Mouse (Mus musculus) testis, postnatal 14 days (tissue): Measurements from ENCODE around the gene Sh3gl2.

Experiments
- DNase-seq: peaks from one replicate; pipeline ENCODE4 v3.0.0; 2021; ENCODE audit warnings: low spot score

Gene Sh3gl2

DNA sequence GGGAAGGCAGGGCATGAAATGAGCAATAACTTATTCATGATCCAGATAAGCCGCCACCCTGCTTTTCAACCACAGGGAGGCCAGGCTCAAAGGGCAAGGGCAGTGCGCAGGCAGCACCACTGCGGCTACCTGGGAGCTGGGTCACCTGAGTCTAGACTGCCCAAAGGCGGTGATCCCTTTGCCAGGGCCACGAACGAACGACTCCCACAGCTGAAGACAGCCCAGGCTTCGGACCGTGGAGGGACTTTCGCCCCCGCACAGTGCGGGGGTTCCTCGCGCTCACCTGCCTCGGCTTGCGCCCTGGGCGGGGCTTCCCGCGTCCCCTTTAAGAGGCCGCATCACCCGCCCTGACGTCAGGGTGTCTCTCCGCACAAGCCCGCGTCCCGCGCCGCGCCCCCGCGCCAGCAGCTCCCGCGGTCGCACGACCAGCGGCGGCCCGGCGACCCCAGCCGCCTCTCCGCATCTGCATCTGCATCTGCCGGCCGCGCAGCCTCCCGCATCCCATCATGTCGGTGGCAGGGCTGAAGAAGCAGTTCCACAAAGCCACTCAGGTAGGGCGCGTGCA, at the start of gene Sh3gl2:
TSS of gene Sh3gl2 (plus strand) at position 56 of the 565 bp plus-strand sequence.
- DNase-seq = peak; percentile 78

GRCm38 (mm10) chr4:85161156-85161555, 43.8 kb upstream of the Sh3gl2 start:
- no peak for DNase-seq

DNA sequence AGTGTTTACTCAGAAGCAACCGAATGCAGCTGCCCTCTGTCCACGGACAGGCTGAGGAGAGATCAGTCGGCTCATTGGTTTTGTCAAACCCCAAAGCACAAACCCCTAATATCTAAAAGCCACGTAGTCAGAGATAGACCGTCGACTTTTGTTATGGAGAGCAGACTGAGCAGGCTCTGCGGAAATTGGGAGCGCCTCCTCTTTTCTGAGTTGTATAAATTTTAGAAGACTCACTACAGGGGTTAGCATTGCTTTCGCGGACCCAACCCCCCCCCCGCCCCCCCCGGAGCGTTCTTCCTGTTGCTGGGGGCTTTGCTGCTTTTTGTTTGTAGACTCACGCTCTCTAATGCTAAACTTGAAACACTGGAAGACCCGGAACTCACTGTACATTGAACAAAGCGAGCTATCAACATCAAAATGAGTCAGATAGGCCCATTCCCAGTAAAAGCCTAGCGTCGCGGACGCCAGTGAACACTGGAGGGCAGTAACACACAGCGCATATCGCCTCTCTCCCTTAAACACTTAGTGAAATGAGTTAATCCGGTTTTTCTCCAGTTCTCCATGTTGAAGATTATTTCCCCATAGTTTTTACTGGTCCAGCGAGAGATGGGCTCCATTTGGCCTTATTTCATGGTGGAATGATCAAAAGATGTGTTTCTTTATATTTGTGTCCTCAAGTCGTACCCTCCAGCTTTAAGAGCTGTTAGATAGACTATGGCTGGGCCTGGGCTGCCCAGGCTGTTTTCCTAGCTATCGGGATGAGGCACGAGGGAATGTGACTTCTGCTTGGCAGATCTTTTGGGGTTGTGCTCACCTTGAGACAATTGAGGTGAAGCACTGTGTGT, 42.2 kb upstream of the Sh3gl2 start:
- peak; percentile 19 for DNase-seq

DNA sequence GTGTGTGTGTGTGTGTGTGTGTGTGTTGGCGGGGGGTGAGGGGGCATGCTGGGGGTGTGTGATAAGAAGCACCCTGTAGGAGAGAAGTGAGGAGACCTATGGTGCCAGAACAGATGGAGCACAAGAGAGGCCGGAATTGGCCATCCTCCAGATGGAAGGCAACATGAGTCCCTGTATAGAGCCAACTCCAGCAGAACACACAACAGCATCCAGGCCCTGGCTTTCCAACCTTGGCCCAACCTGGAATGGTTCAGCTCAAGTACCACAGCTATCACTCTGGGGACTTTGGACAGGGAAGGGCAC, 41.7 kb upstream of the Sh3gl2 start:
- DNase-seq = no peak

DNA sequence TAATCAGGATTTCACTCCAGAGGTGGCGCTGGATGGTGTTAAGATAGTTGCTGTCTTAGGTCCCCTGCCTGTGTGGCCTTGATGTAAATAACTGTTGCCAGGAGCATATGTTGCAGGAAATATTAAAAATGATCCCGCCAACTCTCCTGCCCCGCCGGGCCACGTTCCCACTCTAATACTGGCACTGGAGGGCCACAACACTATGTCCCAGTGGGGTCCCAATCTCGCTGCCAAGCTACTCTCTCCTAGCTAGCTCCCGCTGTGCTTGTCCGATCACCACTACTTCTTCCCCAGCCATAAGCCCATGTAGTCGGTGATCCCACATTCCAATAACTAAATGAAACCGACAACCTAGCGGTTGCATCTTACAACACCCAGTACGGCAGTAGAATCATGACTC, 36.9 kb upstream of the Sh3gl2 start:
- DNase-seq = no peak

GRCm38 (mm10) chr4:85175466-85175865, 29.5 kb upstream of the Sh3gl2 start:
- no peak for DNase-seq

- DNase-seq = no peak
Observed at GRCm38 (mm10) chr4:85178394-85179051, 26.4 kb upstream of the Sh3gl2 start.

- no peak for DNase-seq
Observed at GRCm38 (mm10) chr4:85186011-85186410, 18.9 kb upstream of the Sh3gl2 start.

DNA sequence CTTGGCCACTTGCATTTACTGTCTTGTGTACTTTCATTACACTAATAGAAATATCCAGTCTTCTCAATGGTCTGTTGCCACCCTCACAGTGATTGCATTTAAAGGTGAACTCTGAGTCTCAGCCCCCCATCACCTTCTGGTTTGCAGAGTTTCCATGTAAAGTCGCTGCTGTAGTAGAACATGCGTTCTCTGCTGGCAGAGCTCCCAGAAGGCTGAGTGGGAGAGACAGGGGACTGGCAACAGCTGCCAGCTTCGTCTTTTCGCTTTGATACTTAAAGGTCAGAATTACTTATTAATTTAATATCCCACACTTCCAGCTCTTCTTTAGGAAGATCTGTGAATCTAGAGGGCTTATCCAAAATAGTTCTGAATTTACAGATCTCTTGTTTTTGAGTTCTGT, 8.7 kb upstream of the Sh3gl2 start:
- DNase-seq = peak; percentile 72

DNA sequence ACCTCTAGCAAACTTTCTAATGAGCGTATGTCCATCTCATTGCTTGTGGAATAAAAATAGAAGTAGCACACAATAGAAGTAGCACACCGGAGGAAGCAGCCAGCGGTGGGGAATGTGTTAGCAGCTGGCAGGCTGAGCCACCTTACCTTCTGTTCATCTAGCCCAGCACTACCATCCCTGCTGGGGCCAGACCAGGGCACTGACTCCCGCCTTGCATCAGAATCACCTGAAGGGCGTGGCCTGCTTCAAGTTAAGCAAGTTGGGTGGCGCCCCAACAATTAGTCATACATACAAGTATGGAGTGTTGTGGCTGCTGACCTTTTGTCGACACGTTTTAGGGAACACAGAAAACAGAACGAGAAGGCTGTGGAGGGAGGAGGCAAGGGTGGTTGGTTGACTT, 6.5 kb upstream of the Sh3gl2 start:
- DNase-seq = no peak

DNA sequence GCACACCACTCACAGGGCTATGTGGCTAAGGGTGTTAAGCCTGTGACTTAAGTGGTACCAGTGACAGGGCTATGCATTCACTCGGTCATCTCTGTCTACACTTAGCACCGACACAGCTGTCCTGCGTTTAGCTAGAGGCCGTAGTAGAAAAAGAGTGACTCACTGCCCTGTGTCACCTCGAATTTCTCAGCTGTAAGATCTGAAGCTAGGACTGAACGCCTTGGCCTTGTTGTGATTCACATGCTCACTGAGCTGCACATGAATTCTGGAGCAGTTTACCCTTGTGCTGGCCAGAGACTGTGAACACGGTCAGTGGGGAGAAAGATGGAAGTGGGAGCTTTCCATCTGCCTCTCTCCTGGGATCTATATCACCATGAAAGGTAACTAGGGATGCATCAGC, 2.3 kb upstream of the Sh3gl2 start:
- no peak for DNase-seq

- DNase-seq = peak; percentile 52
Observed at GRCm38 (mm10) chr4:85205636-85206211, 798 bp downstream of the Sh3gl2 start.

- DNase-seq = no peak
Observed at GRCm38 (mm10) chr4:85206675-85207400, 1.9 kb downstream of the Sh3gl2 start.

DNA sequence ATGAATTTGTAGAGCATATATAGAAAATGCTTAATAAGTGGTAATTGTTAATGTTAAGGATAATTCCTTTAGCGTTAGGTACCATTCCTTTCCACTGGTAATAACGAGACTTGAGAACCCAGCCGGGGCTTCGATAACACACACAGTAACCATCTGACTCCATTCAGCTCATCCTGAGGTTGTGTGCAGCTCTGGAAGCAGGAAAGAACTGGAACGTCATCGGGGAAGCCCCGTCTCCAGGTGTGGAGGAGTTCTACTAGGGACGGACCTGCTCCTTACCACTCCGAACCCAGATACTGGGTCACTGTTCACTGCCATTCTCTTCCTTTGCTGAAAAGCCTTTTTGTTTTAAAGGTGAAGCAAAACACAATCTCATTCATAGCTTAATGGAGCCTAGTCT, 2.6 kb downstream of the Sh3gl2 start:
- no peak for DNase-seq

DNA sequence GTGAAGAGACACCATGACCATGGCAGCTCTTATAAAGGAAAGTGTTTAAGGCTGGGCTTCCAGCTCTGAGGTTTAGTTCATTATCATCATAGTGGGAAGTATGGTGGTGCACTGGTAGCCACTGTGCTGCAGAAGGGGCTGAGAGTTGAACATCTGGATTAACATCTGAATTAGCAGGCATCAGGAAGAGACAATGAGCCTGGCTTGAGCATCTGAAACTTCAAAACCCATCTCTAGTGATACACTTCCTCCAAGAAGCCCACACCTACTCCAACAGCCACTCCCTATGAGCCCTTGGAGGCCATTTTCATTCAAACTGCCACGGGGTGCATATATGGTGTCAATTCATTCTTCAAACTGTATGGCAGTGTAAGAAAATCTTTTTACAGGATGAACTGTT, 3.6 kb downstream of the Sh3gl2 start:
- DNase-seq = peak; percentile 0

- DNase-seq = no peak
Observed at GRCm38 (mm10) chr4:85210953-85211352, 6.0 kb downstream of the Sh3gl2 start.

- no peak for DNase-seq
Observed at GRCm38 (mm10) chr4:85217003-85217402, 12.1 kb downstream of the Sh3gl2 start.

DNA sequence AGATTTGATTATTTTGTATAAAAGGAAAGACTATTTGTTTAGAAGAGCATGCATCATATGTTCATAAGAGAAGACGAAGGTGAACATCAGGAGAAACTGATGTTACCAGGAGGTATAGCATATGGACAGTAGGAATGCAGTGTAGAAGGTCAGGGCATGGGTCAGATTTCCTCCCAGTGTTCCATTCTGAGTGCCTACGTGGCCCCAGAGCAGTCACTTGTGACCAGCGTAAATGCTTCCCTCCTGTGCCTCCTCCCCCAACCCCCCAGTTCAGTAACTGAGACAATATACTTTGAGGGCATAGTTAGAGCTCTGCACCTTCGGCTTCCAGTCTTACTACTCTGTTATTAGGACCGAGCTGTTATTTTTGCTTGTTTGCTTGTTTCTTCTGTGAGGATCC, 17.8 kb downstream of the Sh3gl2 start:
- no peak for DNase-seq

DNA sequence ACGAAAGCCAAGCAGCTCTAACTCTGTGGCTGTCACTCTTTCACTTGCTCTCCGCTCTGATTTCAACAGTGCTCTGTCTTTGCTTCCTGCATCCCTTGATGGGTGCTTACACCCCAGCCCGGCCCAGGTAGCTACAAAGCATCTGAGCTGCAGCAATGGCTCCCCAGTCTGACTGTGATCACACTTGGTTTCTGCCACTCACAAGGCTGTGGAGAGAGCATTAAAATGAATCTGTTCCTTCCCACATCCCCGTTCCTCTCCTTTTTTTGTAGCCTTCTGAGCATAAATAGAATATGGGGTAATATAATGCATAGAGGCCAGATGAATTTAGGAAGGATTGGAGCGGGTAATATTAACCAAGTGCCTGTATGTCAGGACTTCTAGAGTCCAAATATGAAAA, 21.8 kb downstream of the Sh3gl2 start:
- DNase-seq = no peak

DNA sequence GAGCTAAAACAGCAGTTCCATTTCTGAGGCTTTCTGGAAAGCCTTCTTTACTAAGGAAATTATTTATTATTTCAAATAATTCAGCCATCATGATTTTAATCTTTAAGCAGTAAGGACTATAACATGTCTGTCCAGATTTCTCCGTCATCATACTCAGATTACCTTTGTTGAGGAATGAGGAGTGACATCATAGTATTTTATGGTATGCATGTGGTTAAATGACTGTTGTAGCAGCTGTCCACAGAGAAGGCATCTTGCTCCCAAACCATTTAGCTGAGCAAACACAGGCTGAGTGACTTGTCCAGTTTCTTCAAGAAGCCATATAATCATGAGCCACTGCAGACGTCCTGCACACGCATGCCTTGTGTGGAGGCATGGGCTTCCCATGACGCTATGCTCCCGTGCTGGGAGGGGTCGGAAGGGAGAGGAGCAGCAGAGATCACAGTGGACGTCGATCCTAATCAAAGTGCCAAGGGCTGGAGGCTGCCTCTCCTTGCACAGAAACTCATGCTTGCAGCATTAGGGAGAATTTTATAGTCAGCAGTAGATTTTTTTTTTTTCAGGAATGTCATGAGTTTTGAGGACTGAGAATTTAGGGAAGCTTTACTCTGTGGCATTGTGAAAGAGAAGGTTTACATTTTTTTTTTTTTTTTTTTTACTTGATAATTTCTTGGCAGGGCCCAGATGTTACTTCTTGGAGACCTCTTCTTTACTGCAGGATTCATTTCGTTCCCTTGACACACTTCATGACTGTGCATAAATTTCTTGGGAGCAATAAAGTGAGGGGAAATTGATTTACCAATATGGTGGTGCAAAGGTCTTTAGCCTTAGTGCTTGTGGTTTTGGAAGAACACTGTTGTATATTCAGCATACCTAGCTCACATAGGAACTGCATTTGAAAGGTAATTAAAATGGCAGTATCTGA, 23.0 kb downstream of the Sh3gl2 start:
- DNase-seq = no peak

DNA sequence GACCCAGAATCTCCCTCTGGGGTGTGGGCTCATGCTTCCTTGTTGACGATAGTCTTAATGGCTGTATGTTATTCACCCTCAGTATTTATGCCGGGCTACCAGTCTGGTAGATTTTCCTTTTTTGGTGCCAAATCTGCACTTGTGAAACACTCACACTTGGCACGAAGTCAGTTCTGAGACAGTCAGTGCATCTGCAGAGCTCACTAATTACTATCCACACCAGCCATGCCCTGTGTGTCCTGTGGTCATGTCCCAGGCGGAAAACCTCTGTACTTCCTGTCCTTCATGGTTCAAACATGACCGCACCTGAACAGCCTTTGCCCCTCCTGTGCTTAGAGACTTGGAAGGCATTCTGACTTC, 23.6 kb downstream of the Sh3gl2 start:
- no peak for DNase-seq
